Mouse (Mus musculus) ES-E14 (cell line): ENCODE measurements at regions not wholly inside any gene's neighbourhood (a gene's known extent, or its start where the extent isn't known, plus 50 kb on each side); places are given as distances from the start of the nearest gene placed in this dataset.

Experiments used
- DNase-seq: peaks from one replicate; pipeline ENCODE4 v3.0.0-alpha.2; 2013; ENCODE audit warnings: low read depth, low spot score
- H3K27ac ChIP-seq: 2 replicates; pipeline ENCODE4 v1.5.1; 2012; ENCODE audit warnings: low read depth, mild to moderate bottlenecking, low read length, moderate library complexity, mixed read lengths; ENCODE audit not compliant: poor library complexity, insufficient read depth, severe bottlenecking
- H3K36me3 ChIP-seq: 2 replicates; pipeline ENCODE4 v1.6.1; 2012; ENCODE audit warnings: mild to moderate bottlenecking, low read length, moderate library complexity, mixed read lengths; ENCODE audit not compliant: control insufficient read depth, poor library complexity, insufficient read depth, severe bottlenecking
- H3K4me1 ChIP-seq, 2 experiments: fragments of 150-350 bp in 1 of 2; sonication (generic) in 1 of 2; 2 replicates each; pipeline ENCODE4 v1.6.1; 2012; ENCODE audit warnings: low read length in 2 of 2, mild to moderate bottlenecking in 1 of 2, mixed read lengths in 1 of 2; ENCODE audit not compliant: control insufficient read depth in 2 of 2, insufficient read depth in 2 of 2, poor library complexity in 1 of 2
- H3K4me3 ChIP-seq, 2 experiments: fragments of 150-350 bp in 1 of 2; sonication (generic) in 1 of 2; 2 replicates each; pipeline ENCODE4 v1.5.1; 2012; ENCODE audit warnings: low read length in 2 of 2, low read depth in 1 of 2, mild to moderate bottlenecking in 1 of 2, mixed read lengths in 1 of 2; ENCODE audit not compliant: insufficient read depth in 1 of 2, poor library complexity in 1 of 2, severe bottlenecking in 1 of 2
- H3K9ac ChIP-seq: 2 replicates; pipeline ENCODE4 v1.6.1; 2012; ENCODE audit warnings: low read depth, mild to moderate bottlenecking, low read length, mixed read lengths; ENCODE audit not compliant: poor library complexity, insufficient read depth, severe bottlenecking
- H3K9me3 ChIP-seq: fragments of 150-350 bp; sonication (generic); 2 replicates; pipeline ENCODE4 v1.6.1; 2012; ENCODE audit warnings: low read depth, mild to moderate bottlenecking, low read length; ENCODE audit not compliant: control insufficient read depth, insufficient read depth
- CHD2 ChIP-seq: IDR thresholded peaks from 2 replicates; pipeline ENCODE4 v1.6.1; 2014; ENCODE audit warnings: mild to moderate bottlenecking, low read depth, low read length, inconsistent platforms
- HCFC1 ChIP-seq: IDR thresholded peaks from 2 replicates; pipeline ENCODE4 v1.6.1; 2012; ENCODE audit warnings: low read length, inconsistent platforms, borderline replicate concordance; ENCODE audit not compliant: insufficient read depth
- MAFK ChIP-seq: IDR thresholded peaks from 2 replicates; pipeline ENCODE4 v1.6.1; 2014; ENCODE audit warnings: mild to moderate bottlenecking, low read depth, low read length, inconsistent platforms; ENCODE audit not compliant: insufficient read depth
- ZC3H11A ChIP-seq: IDR thresholded peaks from 2 replicates; pipeline ENCODE4 v1.6.1; 2012; ENCODE audit warnings: low read depth, mild to moderate bottlenecking, inconsistent platforms, low read length, borderline replicate concordance
- ZNF384 ChIP-seq: IDR thresholded peaks from 2 replicates; pipeline ENCODE4 v1.6.1; 2012; ENCODE audit warnings: low read depth, low read length, inconsistent platforms
- in situ Hi-C, 2 experiments: fragments of 600-800 bp; cut with MboI; formaldehyde crosslinking; loops; one replicate each; pipeline ENCODE4 v1.15.1; 2025; ENCODE audit warnings: low sequenced_read_pairs in 2 of 2, inconsistent platforms in 1 of 2; ENCODE audit not compliant: unreplicated experiment in 2 of 2

DNA sequence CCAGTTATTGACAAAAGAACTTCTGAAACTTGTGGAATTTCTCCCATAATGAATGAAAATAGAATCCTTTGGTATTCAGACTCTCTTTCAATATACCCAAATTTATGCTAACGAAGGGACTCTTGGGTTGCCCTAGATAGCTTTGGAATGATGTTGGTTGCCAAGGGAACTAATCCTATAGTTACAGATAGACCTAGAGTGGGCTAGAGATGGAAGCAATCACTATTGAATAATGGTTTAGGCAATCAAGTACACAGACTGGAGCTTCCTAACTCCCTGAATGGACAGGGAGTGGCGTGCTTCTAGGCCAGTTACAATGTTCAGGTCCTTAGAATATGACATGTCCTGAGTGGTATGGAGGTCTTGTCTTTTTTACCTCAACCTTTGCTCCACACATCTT is 354.3 kb upstream of the Tmpo start:
- DNase-seq, result no peak
- no peak for TF ChIP-seq MAFK
- TF ChIP-seq ZC3H11A, result no peak
- TF ChIP-seq ZNF384, result no peak
- TF ChIP-seq CHD2, result no peak
- TF ChIP-seq HCFC1, result no peak
- Histone ChIP-seq H3K4me1 (no peaks in the 10 kb centered on the region), H3K4me3 (no peak overlapping the region), H3K9me3 (no peaks in the 10 kb centered on the region), H3K9ac (no peak overlapping the region), H3K36me3 (no peaks in the 10 kb centered on the region), H3K27ac (no peak overlapping the region)
- in situ Hi-C loops, result no loop called here

GRCm38 (mm10) chr10:91528305-91528704 is 347.2 kb upstream of the Tmpo start:
- TF ChIP-seq ZC3H11A (peak; percentile 84), CHD2 (no peak)
- DNase-seq, result peak; percentile 33
- no peaks in the 10 kb centered on the region for H3K9me3 ChIP-seq
- no peaks in the 10 kb centered on the region for H3K4me1 ChIP-seq
- no peak overlapping the region for H3K4me3 ChIP-seq
- H3K27ac ChIP-seq, result no peak overlapping the region
- H3K9ac ChIP-seq, result no peak overlapping the region
- in situ Hi-C loops, result no loop called here
- H3K36me3 ChIP-seq, result no peaks in the 10 kb centered on the region

DNA sequence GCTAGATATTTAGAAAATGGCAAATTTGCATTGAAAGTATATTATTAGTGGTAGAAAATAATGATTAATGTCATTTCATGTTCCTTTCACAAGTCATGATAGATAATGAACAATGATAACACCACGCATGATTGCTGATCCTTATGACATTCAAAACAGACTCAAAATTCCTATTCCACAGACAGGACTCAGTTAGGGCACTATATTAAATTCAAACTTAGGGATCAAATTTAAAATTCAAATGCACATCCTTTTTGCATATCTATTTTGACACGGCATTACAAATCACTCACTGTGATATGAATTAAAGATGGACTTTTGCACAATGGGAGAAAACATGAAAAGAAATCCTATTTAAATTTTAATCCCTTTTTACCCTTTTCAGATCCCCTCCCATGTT is 340.1 kb upstream of the Tmpo start:
- H3K4me1 ChIP-seq, result no peaks in the 10 kb centered on the region
- no peak overlapping the region for H3K27ac ChIP-seq
- no peaks in the 10 kb centered on the region for H3K9me3 ChIP-seq
- TF ChIP-seq CHD2 (no peak), MAFK (no peak), HCFC1 (no peak), ZC3H11A (no peak), ZNF384 (no peak)
- H3K4me3 ChIP-seq, result no peak overlapping the region
- no peak for DNase-seq
- H3K36me3 ChIP-seq, result no peaks in the 10 kb centered on the region
- H3K9ac ChIP-seq, result no peak overlapping the region
- in situ Hi-C loops, result no loop called here

DNA sequence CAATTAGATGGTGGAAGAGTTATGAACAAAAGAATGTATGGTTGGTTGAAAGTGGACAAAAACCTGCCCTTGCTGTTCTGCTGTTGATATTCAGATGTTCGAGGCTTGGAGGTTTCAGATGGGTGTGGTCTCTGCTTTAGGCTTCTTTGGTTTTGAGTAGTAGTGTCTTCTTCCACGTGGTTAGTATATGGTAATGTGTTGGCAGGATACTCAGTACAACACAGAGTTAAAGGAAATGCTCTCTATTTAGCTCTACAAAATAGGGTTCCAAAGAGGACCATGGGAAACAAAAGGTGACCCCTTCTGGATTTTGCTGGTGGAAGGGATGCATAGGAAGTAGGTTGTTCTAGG is 333.9 kb upstream of the Tmpo start:
- no peak for DNase-seq
- Histone ChIP-seq H3K9ac (no peak overlapping the region), H3K4me3 (no peak overlapping the region), H3K36me3 (no peaks in the 10 kb centered on the region), H3K4me1 (no peaks in the 10 kb centered on the region), H3K9me3 (no peaks in the 10 kb centered on the region), H3K27ac (no peak overlapping the region)
- in situ Hi-C loops, result no loop called here
- no peak for TF ChIP-seq MAFK
- TF ChIP-seq ZC3H11A, result no peak
- TF ChIP-seq HCFC1, result no peak
- no peak for TF ChIP-seq ZNF384
- TF ChIP-seq CHD2, result no peak

- no peak for DNase-seq
- Histone ChIP-seq H3K4me1 (no peaks in the 10 kb centered on the region), H3K36me3 (no peaks in the 10 kb centered on the region), H3K9me3 (no peaks in the 10 kb centered on the region), H3K9ac (no peak overlapping the region), H3K4me3 (no peak overlapping the region), H3K27ac (no peak overlapping the region)
- in situ Hi-C loops, result no loop called here
- TF ChIP-seq CHD2 (no peak), ZC3H11A (no peak)
These were observed 333.3 kb upstream of the Tmpo start for GRCm38 (mm10) chr10:91514163-91515020.
